Mouse (Mus musculus) hindbrain, embryonic 16.5 days (tissue): ENCODE results near the gene Chst14. TPM values are rescaled to one million over a fixed set of nuclear protein-coding genes. Genes with fewer than 3 reads are reported as not detected.

Experiments
- ATAC-seq: fragments of 200-750 bp; cut with Nextera tagmentation; 2 replicates; pipeline ENCODE4 v1.8.0; 2017; ENCODE audit warnings: moderate TSS enrichment, moderate library complexity
- H3K27ac ChIP-seq: fragments of 300-500 bp; sonication (generic); 2 replicates; pipeline ENCODE4 v1.5.1; 2014; ENCODE audit warnings: low read depth, mild to moderate bottlenecking, control low read depth, low read length, moderate library complexity
- H3K27me3 ChIP-seq: fragments of 300-500 bp; sonication (generic); replicated peaks from 2 replicates; pipeline ENCODE4 v1.6.1; 2014; ENCODE audit warnings: low read length; ENCODE audit not compliant: control insufficient read depth, insufficient read depth
- H3K36me3 ChIP-seq: fragments of 300-500 bp; sonication (generic); 2 replicates; pipeline ENCODE4 v1.6.1; 2014; ENCODE audit warnings: mild to moderate bottlenecking, low read length, moderate library complexity, mixed read lengths; ENCODE audit not compliant: control insufficient read depth, insufficient read depth
- H3K4me1 ChIP-seq: fragments of 300-500 bp; sonication (generic); 2 replicates; pipeline ENCODE4 v1.6.1; 2014; ENCODE audit warnings: low read depth, low read length; ENCODE audit not compliant: control insufficient read depth, insufficient read depth
- H3K4me2 ChIP-seq: fragments of 300-500 bp; sonication (generic); 2 replicates; pipeline ENCODE4 v1.6.1; 2014; ENCODE audit warnings: mild to moderate bottlenecking, low read length, control low read depth, moderate library complexity
- H3K4me3 ChIP-seq: fragments of 300-500 bp; sonication (generic); 2 replicates; pipeline ENCODE4 v1.5.1; 2014; ENCODE audit warnings: mild to moderate bottlenecking, low read length, control low read depth, moderate library complexity
- H3K9ac ChIP-seq: fragments of 300-500 bp; sonication (generic); 2 replicates; pipeline ENCODE4 v1.6.1; 2014; ENCODE audit warnings: low read depth, mild to moderate bottlenecking, control low read depth, low read length, moderate library complexity
- H3K9me3 ChIP-seq: fragments of 300-500 bp; sonication (generic); 2 replicates; pipeline ENCODE4 v1.6.1; 2014; ENCODE audit warnings: mild to moderate bottlenecking, low read length, moderate library complexity; ENCODE audit not compliant: control insufficient read depth
- WGBS: fragments of 180-500 bp; shearing (Covaris S2); extraction: QIAGEN DNeasy Blood & Tissue Kit; methylation state at CpG from one replicate; pipeline ENCODE4 v1.1.7; 2014; 5-methylcytosine and 5-hydroxymethylcytosine counted together
- polyA plus RNA-seq: library from polyadenylated mRNA; unstranded; fragments of >200 nt; fragmentation: Nextera tagmentation; extraction: Ambion mirVana; gene quantifications from 2 replicates; pipeline ENCODE4 v1.2.1, GENCODE M21; 2015

The Chst14 gene
- polyA plus RNA-seq, 1 experiment from 2014 or later = 5.3 TPM

DNA sequence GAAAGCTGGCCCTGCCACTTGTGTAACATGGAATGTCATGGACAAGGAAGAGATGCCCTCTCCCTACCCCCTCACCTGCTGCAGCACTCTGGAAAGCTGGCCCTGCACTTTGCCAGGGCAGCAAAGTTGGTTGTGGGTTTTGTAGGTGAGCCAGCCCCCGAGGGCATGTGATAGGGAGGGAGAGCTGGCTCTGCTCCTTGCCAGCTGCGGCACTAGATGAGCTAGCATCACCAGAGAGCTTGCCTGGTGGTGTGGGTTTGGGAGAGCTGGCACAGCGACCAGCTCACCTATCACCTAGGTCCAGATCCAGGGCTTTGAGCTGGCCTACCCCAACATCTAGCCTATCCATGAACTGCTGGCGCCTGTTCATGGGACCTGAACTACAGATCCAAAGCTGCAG is 22.5 kb downstream of the Chst14 start:
- ATAC-seq = no peak
- WGBS = 77% methylated on average over 4 of the region's 4 CpGs
- H3K9me3 ChIP-seq = no peaks in the 10 kb centered on the region

DNA sequence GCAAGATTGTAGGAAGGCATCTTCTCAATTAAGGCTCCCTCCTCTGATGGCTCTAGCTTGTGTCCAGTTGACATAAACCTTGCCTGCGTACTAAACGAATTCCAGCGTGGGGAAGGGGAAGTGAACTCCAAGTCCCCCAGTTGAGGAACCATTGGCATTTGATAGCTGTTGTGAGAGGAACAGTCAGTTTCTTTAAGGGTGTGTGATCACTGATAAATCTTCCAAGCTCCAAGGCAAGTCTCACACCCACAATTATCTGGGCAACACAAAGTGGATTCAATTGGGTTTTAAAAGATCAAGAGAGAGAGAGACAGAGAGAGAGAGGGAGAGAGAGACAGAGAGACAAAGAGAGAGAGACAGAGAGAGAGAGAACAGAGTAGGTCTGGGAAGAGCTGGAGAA is 23.4 kb downstream of the Chst14 start:
- no peak overlapping the region for H3K4me3 ChIP-seq
- H3K27me3 ChIP-seq = no peaks in the 10 kb centered on the region
- H3K36me3 ChIP-seq = no peaks in the 10 kb centered on the region
- no peak overlapping the region for H3K4me2 ChIP-seq
- WGBS = 84% methylated on average over 3 of the region's 3 CpGs
- no peaks in the 10 kb centered on the region for H3K9me3 ChIP-seq
- H3K27ac ChIP-seq = no peak overlapping the region
- no peak for ATAC-seq
- H3K9ac ChIP-seq = no peak overlapping the region
- H3K4me1 ChIP-seq = no peaks in the 10 kb centered on the region

More for the DNA sequence above, 22.5 kb downstream of the Chst14 start:
- H3K4me2 ChIP-seq = no peak overlapping the region
- H3K4me1 ChIP-seq = no peaks in the 10 kb centered on the region
- no peak overlapping the region for H3K27ac ChIP-seq
- no peak overlapping the region for H3K9ac ChIP-seq
- no peaks in the 10 kb centered on the region for H3K27me3 ChIP-seq
- H3K36me3 ChIP-seq = no peaks in the 10 kb centered on the region
- H3K4me3 ChIP-seq = no peak overlapping the region

DNA sequence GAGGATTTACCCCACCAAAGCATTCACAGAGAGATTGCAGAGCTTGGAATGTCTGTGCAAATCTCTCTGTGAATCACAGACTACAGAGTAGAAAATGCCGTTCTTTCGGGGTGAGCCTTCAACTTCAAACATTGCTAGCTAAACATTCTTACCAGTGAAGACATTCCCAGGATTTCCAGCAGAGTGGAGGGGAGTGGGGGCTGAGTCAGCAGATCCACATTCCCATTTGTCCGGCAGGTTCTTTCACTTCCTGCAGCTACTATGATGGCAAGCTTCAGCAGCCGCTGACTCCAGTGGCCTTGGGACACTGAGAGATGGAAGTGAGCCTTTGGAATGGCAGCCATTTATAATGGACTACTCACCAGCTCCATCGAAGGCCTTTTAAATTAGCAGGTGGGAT is 30.2 kb downstream of the Chst14 start:
- Histone ChIP-seq H3K9ac (no peak overlapping the region), H3K27ac (no peak overlapping the region), H3K4me3 (no peak overlapping the region), H3K27me3 (no peaks in the 10 kb centered on the region), H3K4me2 (no peak overlapping the region), H3K36me3 (no peaks in the 10 kb centered on the region), H3K4me1 (no peaks in the 10 kb centered on the region), H3K9me3 (no peaks in the 10 kb centered on the region)
- no peak for ATAC-seq
- 80% methylated on average over 5 of the region's 5 CpGs for WGBS

DNA sequence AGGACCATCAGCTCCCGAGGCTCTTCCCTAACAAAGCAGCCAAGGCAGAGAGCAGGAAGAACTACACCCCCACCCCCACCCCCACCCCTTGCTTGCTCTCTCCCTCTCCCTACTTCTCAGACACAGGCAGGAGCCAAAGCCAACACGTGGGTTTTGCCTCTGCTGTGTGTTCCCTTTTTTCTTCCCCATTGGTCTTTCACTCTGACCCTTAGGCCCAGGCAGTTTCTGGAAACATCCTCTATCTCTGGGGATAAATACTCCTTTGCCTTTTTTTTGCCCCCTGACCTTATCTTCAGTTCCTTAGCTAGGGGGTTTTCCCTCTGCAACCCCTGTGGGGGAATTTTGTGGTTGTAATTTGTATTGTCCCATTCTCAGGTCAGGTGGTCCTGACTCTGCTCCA is 33.3 kb downstream of the Chst14 start:
- Histone ChIP-seq H3K36me3 (no peaks in the 10 kb centered on the region), H3K9me3 (no peaks in the 10 kb centered on the region), H3K4me1 (no peaks in the 10 kb centered on the region), H3K9ac (no peak overlapping the region), H3K4me2 (no peak overlapping the region), H3K27me3 (no peaks in the 10 kb centered on the region), H3K4me3 (no peak overlapping the region), H3K27ac (no peak overlapping the region)
- no peak for ATAC-seq
- WGBS = 13% methylated on average over 2 of the region's 2 CpGs

DNA sequence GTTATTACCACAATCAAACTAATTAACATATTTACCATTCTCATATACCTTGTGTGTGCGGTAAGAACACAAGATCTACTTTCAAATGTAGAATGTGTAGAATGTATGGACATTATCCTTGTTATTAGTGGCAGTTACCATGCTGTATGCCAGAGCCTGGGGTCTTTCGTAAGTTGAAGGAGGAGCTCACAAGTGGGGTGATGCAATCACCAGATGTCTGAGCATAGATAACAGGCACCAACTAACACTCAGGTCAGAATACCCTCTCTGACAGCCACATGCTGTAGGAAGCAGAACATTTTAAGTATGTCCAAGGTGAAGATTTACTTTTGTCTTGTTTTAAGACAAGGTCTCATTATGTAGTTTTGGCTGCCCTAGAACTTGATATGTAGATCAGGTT is 34.1 kb downstream of the Chst14 start:
- Histone ChIP-seq H3K9ac (no peak overlapping the region), H3K9me3 (no peaks in the 10 kb centered on the region), H3K27me3 (no peaks in the 10 kb centered on the region), H3K27ac (no peak overlapping the region), H3K4me1 (no peaks in the 10 kb centered on the region), H3K4me2 (no peak overlapping the region), H3K4me3 (no peak overlapping the region), H3K36me3 (no peaks in the 10 kb centered on the region)
- ATAC-seq = no peak
- WGBS = 95% methylated on average over 2 of the region's 2 CpGs

DNA sequence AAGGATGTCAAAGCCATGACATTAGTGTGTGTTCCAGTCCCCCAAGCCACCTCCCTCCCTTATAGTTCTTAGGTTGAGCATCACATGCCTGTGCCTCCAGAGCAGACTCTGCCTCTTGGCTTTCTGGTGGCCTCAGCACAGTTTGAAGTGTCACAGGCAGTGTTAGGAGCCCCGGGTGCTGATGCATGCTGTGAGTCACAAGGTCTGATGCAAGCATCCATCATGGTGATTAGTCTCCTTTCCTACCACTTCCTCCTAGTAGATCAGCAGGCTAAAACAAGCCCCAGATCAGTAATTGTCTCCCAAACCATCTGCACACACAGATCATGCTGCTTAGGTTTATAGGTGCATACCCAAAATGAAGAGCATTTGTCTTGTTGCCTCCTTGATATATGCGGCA is 35.2 kb downstream of the Chst14 start:
- 42% methylated on average over 2 of the region's 2 CpGs for WGBS
- peak; percentile 37; the same call in 1 of the 2 replicates for ATAC-seq
- H3K36me3 ChIP-seq = no peaks in the 10 kb centered on the region
- no peak overlapping the region for H3K4me2 ChIP-seq
- H3K9me3 ChIP-seq = no peaks in the 10 kb centered on the region
- H3K4me1 ChIP-seq = no peaks in the 10 kb centered on the region
- H3K27ac ChIP-seq = no peak overlapping the region
- no peak overlapping the region for H3K4me3 ChIP-seq
- no peak overlapping the region for H3K9ac ChIP-seq
- no peaks in the 10 kb centered on the region for H3K27me3 ChIP-seq

DNA sequence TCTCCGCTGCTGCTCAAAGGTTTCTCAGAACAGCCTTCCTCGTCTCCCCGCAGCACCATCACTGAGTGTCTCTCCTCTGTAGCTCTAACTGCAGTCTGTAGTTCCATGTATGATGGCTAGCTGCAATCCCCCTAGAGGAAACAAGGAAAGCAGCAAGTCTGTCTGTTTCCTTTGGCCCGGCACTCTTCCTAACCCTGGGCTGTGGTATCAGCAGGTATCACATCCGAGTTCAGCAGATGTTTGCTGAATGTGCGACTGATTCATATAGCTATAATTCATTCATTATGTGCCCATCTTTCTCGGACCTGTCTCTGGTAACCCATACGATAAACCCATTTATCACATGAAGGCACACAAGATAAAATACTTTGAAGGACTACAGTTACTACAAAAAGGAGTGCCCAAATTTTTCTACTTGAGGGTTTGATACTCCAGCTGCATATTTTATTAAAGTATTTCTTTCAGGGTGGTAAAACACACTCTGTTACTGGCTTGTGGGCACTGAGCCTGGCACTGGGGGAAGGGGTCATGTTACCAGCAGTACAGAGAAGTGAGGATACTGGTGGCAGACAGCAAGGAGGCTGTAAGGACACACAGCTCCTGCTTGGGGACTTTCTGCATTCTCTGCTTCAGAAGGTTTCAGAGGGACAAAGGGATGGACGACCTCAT is 36.8 kb downstream of the Chst14 start:
- Histone ChIP-seq H3K4me1 (no peaks in the 10 kb centered on the region), H3K9me3 (no peaks in the 10 kb centered on the region), H3K27me3 (no peaks in the 10 kb centered on the region), H3K4me3 (no peak overlapping the region), H3K9ac (no peak overlapping the region), H3K36me3 (no peaks in the 10 kb centered on the region), H3K4me2 (no peak overlapping the region), H3K27ac (no peak overlapping the region)
- 56% methylated on average over 9 of the region's 9 CpGs for WGBS
- ATAC-seq = no peak; the same call in 1 of the 2 replicates

DNA sequence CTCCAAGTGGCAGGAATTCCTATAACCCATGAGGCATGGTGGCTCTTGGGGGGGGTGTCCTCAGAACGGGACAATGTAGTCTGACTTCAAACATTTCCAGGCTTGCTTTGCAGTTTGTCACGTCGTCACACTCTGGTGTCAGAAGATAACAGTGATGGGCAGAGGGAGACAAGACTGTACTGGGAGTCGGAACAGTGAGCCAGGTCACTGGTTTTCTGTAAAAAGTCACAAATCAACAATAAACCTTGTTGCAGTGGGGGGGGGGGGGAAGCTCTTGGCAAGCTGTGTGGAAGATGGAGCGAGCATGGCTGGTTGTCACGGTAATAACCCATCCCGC is 37.3 kb downstream of the Chst14 start:
- Histone ChIP-seq H3K27ac (no peak overlapping the region), H3K4me1 (no peaks in the 10 kb centered on the region), H3K27me3 (no peaks in the 10 kb centered on the region), H3K4me3 (no peak overlapping the region), H3K9ac (no peak overlapping the region), H3K36me3 (no peaks in the 10 kb centered on the region), H3K9me3 (no peaks in the 10 kb centered on the region), H3K4me2 (no peak overlapping the region)
- 41% methylated on average over 7 of the region's 7 CpGs for WGBS
- ATAC-seq = 0 out of 2 replicates have a peak, but pooled peaks have one; percentile 4

DNA sequence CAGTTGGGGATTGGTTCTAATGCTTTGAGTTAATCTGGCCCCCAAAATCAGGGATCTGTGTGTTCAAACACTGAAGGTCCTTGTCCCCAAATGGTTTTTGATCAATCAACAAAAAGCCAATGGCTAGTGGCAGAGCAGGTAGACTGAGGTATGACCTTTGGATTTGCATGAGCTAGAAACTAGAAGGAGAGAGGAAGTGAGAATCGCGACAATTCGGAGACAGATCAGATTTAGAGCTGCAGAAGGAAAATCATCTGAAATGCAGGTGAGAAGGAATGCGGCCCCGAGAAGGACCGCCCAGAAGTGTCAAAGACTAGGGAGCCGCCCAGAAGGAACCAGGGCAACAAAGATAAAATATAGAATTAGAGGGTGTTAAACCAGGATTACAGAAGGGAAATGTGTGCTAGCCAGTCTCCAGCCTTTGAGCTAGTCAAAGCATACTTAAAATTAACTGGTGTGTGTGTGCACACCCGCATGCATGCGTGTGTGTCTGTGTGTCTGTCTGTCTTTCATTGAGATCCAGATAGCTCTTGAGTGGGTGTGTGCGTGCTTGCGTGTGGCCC is 43.4 kb downstream of the Chst14 start:
- Histone ChIP-seq H3K27ac (no peak overlapping the region), H3K9me3 (no peaks in the 10 kb centered on the region), H3K27me3 (peaks cover 6% of the 10 kb centered on the region), H3K36me3 (no peaks in the 10 kb centered on the region), H3K4me3 (no peak overlapping the region), H3K4me1 (peaks cover 2% of the 10 kb centered on the region; the same call in 1 of the 2 replicates), H3K4me2 (no peak overlapping the region), H3K9ac (no peak overlapping the region)
- WGBS = 84% methylated on average over 11 of the region's 11 CpGs
- ATAC-seq = no peak
